Mouse (Mus musculus): ENCODE measurements around the gene Plbd2. TPM values are rescaled to one million over a fixed set of nuclear protein-coding genes. Genes with fewer than 3 reads are reported as not detected.
A peak's percentile ranks its signal among the peaks of the same experiment; 100 is the strongest.

Gene Plbd2
- total RNA-seq (2014; fragmentation: Nextera tagmentation): 13.6 and 20.8 TPM in 2 replicates
- 6.3 and 8.7 TPM in 2 replicates for total RNA-seq (2017)

DNA sequence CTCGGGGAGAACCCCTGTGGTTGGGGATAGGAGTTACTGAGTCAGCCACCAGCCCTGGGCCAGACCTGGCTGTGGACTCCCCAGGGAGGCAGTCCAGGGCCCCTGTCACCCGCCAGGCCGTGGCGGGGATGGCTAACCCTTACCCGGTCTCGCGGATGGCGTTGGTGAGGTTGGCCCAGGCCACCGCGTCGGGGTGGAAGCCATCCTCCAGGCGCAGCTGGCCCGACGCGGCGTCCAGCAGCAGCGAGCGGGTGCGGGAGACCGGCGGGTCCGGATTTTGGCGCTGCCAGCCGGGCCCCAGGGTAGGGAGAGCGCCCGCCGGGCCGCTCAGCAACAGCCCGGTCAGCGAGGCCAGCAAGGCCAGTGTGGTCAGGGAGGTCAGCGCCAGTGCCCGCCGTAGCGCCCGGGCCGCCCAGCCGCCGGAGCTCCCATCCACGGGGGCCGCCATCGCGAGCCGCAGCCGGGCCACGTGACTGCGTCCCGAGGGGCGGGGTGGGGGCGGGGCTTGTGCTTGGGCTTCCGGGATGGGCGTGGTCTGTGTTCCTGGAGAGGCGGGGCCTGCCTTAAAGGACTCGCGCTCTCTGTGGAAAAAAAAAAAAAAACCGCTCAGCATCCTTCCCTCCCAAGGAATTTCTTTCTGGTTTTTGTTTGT, at the start of gene Plbd2:
Plbd2 (minus strand) TSS at position 482 of the 652 bp plus-strand sequence.
- ATAC-seq (replicated peaks; ENCODE audit: low FRiP score, low TSS enrichment, poor library complexity, severe bottlenecking): peak; percentile 48

DNA sequence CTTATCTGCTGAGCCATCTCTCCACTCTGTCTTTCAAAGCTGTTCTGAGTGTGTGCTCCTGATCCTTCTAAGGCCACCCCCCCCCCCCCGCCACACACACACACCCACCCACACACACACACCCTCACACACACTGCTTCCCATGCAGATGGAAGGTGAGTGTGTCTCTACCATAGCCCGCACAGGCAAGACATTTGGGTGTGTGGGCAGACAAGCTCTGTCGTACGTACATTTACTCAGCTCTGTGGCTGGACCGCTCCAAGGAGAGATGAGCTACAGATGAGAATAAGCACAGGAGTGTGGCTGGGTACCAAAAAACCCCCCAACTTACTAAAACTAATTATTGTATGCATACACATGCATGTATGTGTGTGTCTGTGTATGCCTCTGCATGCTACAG, 47.2 kb upstream of the Plbd2 start:
- ATAC-seq (replicated peaks; ENCODE audit: low FRiP score, low TSS enrichment, poor library complexity, severe bottlenecking): no peak

DNA sequence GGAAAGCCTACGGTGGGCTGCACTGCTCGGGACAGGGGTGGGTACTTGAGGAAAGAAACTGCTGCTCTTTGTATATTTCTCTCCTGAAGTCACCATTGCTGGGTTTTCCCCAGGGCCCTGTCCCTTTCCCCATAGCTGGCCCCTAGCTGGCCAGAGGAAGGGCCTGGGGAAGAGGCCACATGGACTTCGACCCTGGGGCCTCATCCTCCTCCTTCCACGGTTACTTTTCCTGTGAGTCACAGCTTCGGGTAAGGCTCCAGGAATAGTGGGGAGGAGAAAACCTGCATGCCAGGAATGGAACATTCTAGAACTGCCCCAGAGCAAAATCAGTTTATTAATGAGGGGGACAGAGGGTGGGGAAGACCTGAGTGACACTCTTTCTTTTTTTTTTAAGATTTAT, 46.7 kb upstream of the Plbd2 start:
- ATAC-seq (replicated peaks; ENCODE audit: low FRiP score, low TSS enrichment, poor library complexity, severe bottlenecking): no peak

DNA sequence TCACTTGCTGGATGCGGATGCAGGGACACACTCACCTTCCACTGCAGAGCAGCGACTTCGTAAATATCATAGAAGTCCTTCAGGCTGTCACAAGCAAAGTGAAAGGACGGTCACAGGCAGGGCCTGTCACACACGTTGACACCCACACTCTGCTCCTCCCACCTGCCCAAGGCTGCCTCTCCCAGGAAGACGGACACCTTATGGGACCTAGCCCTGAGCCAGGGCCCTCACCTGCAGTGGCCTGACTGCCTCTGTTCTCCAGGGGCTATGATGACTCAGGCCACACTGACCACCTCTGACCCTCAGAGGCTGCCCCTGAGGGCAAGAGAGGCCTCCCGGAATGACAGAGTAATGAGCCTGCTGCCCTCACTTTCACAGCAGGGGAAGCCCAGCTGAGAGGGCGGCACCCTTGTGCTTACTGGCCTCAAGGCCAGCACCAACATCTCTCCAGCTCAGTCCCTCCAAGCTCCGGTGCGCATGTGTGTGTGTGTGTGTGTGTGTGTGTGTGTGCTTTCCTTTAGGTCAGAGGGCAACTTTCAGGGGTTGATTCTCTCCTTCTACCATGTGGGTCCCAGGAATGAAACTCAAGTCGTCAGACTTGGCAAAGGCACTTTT, 44.9 kb upstream of the Plbd2 start:
- ATAC-seq (replicated peaks; ENCODE audit: low FRiP score, low TSS enrichment, poor library complexity, severe bottlenecking): no peak

DNA sequence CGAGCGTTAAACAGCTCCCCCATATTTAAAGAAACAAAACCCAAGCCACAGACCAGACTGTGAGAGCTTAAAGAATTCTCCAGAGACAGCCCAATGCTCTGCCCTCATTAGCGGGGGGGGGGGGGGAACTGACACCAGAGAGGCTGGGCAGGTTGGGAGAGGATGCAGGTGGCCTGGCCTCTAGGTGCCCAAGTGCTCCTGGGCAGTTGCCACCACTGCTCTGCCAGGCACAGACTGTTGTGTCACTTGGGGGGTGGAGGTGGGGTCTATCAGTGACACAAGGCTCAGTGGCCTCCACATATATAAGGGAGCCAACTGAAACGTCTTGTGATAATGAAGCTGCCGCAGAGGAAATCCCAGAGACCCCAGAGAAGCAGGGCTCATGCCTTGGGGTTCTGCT, 33.2 kb upstream of the Plbd2 start:
- no peak for ATAC-seq (replicated peaks; ENCODE audit: low FRiP score, low TSS enrichment, poor library complexity, severe bottlenecking)

DNA sequence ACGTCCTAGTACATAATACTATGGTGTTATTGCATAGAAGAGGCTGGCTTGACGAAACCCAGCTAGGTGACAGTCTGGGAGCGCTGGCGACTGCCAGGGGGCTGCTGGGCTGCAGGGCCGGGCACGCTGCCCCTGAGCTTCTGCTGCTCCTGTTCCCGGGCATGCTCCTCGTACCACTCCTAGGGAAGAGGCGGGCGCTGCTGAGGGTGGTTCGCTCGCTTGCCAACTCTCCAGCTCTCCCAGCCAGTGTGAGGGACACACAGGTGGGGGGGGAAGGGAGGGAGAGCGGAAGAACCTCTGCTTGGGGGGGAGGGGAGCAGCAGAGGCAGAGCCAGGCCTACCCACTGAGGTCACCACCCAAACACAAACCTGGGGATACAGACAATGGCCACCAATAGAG, 32.6 kb upstream of the Plbd2 start:
- no peak for ATAC-seq (replicated peaks; ENCODE audit: low FRiP score, low TSS enrichment, poor library complexity, severe bottlenecking)

DNA sequence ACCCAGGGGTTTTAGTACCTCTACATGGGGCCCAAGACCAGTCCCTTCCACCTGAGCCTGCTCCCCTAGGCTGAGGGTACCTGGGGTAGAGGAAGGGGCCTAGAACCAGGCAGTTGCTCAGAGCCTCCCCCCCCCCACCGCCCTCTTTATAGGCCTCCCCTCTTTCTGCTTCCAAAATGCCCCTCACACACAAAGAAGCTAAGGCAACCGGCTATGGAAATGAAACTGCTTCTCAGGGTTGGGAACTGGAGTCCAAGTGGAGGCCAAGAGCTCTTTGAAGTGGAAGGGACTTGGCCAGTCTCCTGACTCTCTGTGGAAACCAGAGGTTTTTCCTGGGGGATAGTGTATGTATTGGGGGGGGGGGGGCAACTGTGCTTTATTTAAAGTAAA, 31.3 kb upstream of the Plbd2 start:
- no peak for ATAC-seq (replicated peaks; ENCODE audit: low FRiP score, low TSS enrichment, poor library complexity, severe bottlenecking)

DNA sequence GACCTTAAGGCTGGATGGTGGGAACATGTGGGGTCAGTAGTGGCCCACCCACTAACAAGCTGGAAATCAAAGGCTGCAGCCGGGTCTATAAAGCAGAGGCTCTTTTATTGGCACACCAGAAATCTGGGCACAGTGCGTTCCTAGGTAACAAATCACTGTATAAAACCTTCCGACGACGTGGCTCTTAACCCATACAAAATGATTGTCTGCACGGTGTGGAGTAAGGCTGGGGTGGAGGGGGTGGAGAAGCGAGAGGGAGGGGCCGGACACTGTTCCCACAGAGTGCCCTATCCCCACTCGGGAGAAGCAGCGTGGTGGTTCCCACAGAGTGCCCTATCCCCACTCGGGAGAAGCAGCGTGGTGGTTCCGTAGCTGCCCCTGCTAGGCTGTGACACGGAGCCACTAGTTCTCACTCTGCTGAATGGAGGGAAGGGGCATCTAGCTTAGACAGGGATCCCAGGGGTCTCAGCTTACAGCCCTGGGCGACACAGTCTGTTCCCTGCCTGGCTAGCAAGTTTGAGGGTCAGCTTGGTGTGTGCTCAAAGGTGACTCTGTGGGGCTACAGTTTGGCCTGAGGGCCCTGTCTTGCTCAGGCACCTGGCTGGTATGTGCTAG, 30.8 kb upstream of the Plbd2 start:
- no peak for ATAC-seq (replicated peaks; ENCODE audit: low FRiP score, low TSS enrichment, poor library complexity, severe bottlenecking)

DNA sequence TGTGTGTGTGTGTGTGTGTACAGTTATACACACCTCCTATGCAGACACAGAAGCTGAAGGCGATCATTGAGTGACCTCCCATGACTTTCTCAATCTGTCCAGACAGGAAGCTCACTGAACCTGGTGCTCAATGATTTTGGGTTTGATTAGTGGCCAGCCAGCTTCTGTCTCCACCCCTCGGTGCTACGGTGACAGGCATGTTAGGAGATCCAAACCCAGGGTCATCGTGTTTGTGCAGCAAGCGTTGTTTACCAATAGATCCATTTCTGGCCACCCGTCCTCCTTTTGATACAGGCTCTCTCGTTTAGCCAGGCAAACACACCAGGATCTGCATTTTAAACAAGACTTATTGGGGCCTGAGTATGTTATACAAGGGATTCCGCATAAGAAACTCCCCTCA, 28.2 kb upstream of the Plbd2 start:
- no peak for ATAC-seq (replicated peaks; ENCODE audit: low FRiP score, low TSS enrichment, poor library complexity, severe bottlenecking)

DNA sequence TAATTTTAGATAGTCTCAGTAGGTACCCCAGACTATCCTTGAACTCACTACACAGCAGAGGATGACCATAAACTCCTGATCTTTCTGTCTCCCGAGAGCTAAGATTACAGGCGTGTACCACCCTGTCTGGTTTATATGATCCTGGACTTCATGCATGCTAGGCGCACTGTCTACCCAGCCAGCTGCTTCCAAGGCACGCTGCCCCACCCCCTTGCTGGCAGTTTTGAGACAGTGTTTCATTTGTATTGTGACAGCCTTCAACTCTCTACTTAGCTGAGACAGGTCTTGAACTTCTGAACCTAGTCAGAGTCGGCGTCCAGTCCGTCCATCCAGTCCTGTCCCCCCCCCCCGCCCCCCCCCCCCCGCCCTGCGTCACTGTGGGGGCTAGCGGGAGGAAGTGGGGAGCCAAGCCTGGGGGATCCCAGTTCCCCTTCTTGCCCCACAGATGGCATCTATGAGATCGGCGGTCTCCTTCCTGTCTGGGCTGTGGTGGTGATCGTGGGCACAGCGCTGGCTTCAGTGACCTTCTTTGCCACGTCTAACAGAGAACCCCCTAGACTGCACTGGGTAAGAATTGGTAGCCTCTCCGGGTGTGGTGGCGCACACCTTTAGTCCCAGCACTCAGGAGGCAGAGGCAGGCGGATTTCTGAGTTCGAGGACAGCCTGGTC, 24.0 kb upstream of the Plbd2 start:
- ATAC-seq (replicated peaks; ENCODE audit: low FRiP score, low TSS enrichment, poor library complexity, severe bottlenecking): no peak

DNA sequence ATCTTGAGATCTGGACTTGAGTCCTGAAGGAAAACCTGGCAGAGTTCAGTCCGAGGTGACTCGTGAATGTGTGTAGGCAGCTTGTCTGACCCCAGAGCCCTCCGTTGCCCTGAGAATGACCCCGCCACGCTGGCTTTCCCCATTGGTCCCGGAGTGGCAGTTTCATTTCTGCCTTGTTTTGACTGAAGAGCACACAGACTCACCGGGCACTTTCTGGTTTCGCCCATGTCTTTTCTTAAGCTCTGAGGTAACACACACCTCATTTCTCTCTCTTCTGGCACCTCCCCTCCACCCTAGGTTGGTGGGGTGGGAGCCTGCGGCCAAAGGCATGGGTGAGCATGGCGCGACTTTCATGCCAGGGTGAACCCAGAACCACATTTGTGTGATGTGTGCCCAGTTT, 22.9 kb upstream of the Plbd2 start:
- no peak for ATAC-seq (replicated peaks; ENCODE audit: low FRiP score, low TSS enrichment, poor library complexity, severe bottlenecking)

DNA sequence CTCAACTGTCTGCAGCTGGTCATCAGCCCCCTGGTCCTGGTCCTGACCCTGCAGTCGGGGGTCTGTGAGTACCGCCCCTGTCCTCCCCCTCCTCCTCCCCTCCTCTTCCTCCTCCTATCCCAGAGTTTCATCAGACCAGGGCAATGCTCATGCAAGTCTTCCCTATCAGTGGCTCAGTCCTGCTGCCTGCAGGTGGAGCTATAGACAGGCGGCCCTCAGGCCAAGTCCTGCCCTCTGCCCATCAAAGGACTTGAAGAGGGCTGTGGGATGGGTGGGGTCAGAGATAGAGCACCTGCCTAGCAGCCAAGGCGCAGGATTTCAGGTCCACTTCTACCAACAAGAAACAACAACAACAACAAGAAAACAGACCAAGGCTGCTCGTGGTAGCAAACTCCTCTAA, 22.3 kb upstream of the Plbd2 start:
- ATAC-seq (replicated peaks; ENCODE audit: low FRiP score, low TSS enrichment, poor library complexity, severe bottlenecking): peak; percentile 56; the same call in 1 of the 2 replicates

DNA sequence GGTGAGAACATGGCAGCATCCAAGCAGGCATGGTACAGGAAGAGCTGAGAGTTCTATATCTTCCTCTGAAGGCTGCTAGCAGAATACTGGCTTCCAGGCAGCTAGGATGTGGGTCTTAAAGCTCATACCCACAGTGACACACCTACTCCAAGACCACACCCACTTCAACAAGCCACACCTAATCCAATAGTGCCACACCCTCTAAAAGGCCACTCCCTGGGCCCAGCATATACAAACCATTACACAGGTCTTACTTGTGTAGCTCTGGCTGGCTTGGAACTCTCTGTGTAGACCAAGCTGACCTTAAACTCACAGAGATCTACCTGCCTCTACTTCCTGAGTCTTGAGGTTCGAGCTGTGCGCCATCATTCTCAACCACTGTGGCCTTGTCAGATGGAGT, 21.3 kb upstream of the Plbd2 start:
- ATAC-seq (replicated peaks; ENCODE audit: low FRiP score, low TSS enrichment, poor library complexity, severe bottlenecking): no peak

DNA sequence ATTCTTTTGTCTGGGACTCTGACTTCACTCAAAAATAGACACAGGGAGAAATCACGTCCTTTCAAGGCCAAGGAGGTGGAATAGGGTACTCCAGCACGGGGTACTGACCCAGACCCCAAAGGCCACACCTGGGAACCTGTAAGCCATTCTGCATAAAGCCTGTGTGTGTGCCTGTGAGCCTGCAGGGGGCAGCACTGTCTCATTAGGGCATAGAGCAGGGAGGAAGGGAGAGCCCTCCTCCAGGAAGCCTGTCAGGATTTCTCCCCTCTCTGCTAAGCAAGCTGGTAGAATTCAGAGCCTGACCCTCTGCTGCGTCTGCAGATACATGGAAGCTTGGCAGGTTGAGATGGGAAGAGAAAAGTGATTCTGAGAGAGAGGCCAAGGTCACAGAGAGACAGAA, 19.2 kb upstream of the Plbd2 start:
- ATAC-seq (replicated peaks; ENCODE audit: low FRiP score, low TSS enrichment, poor library complexity, severe bottlenecking): no peak

DNA sequence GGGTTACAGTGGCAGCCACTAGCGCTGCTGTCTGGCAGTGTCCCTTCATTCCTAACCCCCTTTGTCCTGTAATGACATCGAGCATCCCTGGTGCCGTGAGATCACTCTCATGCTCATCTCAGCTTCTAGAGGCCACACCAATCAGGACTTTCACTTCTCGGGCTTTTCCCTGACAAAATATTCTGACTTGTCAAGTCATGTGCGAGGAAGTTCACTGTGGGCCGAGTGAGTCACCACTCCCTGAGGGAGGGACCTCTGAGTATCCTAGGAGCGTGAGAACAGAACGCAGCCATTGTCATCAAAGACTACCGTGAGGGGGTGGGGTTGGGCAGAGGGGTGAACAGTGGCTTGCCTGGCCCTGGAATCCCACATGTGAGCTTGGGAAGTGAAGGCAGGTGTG, 14.1 kb upstream of the Plbd2 start:
- ATAC-seq (replicated peaks; ENCODE audit: low FRiP score, low TSS enrichment, poor library complexity, severe bottlenecking): no peak

DNA sequence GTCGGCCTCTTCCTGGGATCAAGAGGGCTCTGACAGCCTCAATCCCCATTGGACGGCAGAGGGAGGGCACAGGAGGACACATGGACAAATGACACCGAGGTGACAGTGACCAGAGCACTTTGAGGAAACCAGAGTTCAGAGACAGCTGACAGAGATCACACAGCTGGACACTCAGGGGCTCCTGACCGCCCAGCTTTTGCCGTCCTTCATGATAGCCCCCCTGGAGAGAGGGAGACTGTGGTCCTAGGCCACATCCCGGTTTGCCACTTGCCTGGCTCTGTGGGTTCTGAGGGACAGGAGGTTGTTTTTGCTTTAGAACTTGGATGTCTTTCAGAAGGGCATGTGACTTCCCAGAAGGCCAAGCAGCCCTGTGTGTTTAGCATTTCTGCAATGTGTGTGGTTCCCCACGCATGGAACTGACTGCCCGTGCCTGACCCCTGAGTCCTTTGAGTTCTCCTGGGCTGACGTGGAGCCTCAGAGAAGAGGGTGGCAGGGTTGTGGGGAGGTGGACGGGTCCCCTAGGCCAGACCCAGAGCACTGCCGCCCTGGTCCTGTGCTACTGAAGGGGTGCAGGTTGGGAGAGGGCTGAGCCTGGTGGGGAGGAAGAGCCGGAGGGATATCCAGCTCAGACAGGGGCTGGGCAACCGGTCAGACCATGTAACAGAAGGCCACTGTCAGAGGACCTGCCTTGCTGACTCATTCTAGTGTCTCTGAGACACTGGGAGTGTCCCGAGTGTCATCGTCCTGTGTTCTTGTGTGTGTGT, 13.0 kb upstream of the Plbd2 start:
- ATAC-seq (replicated peaks; ENCODE audit: low FRiP score, low TSS enrichment, poor library complexity, severe bottlenecking): no peak

DNA sequence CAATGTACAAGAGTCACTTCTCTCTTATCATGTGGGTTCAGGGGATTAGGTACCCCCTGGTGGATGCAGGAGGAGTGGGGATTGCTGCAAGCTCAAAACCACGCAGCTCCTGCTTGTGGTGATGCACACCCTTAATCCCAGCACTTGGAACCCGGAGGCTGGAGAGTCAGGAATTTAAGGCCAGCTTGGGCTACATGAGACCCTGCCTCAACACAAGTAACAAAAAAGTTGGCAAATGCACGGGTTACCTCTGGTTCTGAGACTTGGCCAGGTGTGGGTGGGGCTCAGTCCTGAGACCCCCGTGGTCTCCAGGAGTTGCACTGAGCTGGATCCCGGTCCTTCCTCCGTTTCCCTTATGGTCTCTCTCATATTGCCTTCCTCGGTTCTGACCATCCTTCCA, 12.0 kb upstream of the Plbd2 start:
- ATAC-seq (replicated peaks; ENCODE audit: low FRiP score, low TSS enrichment, poor library complexity, severe bottlenecking): no peak

DNA sequence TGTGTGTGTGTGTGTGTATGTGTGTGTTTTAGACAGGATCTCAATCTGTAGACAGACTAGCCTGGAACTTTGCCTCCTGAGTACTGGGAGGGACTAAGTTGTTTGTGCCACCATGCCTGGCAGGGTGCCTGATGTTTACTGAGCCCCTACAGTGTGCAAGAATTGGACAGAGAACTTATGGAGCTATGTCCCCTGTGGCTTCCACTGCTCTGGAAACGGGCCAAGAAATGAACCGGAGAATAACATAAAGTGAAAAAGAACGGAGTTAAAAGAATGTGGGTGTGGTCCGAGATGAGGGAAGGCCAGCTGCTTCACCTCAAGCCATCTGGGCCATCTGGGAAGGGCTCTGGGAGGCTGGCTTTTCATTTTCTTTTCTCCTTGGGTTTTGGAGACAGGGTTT, 11.3 kb upstream of the Plbd2 start:
- no peak for ATAC-seq (replicated peaks; ENCODE audit: low FRiP score, low TSS enrichment, poor library complexity, severe bottlenecking)

DNA sequence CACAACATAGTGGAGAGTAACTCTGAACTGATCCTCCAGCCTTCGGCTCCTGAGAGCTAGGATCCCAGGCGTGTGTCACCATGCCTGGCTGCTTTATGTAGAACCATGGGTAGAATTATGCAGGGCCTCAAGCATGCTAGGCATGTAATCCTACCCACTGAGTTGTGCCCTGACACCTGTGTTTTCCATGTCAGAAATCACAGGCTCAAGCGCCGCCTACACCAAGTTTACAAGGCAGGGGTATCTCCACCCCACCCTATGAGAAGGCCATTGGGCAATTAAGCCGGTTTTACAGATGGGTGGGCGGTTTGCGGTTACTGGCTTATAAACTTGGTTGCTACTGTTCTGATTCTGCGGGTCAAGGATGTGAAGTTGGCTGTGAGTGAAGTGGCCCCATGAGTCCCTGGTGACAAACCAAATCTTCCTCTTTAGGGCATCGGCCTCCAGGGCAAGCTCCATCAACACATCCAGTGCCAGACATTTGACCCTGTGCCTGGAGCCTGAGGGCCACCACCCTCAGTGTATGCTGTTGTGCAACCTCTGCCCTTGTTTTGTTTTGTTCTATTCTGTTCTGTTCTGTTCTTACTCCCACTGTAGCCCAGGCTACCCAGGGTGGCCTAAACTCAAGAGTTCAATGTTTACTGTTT, 10.7 kb upstream of the Plbd2 start:
- ATAC-seq (replicated peaks; ENCODE audit: low FRiP score, low TSS enrichment, poor library complexity, severe bottlenecking): no peak

All from megakaryocyte-erythroid progenitor cell, adult 5-6 weeks (primary cell).